Mouse (Mus musculus): ENCODE data around the gene Gm26661. TPM values are rescaled to one million over a fixed set of nuclear protein-coding genes. Genes with fewer than 3 reads are reported as not detected.

The Gm26661 gene
- not detected in 3 replicates for total RNA-seq (2017)

GRCm38 (mm10) chr14:7791532-7792159 lies at the start of gene Gm26661:
TSS of gene Gm26661 (plus strand) at chr14:7791587.
- peak; percentile 27; the same call in 1 of the 2 replicates for ATAC-seq (replicated peaks; ENCODE audit: insufficient number of reproducible peaks, low FRiP score, low TSS enrichment, poor library complexity, severe bottlenecking)

GRCm38 (mm10) chr14:7748944-7749763 lies 42.2 kb upstream of the Gm26661 start:
- ATAC-seq (replicated peaks; ENCODE audit: insufficient number of reproducible peaks, low FRiP score, low TSS enrichment, poor library complexity, severe bottlenecking) = no peak

GRCm38 (mm10) chr14:7749764-7750089 lies 41.7 kb upstream of the Gm26661 start:
- ATAC-seq (replicated peaks; ENCODE audit: insufficient number of reproducible peaks, low FRiP score, low TSS enrichment, poor library complexity, severe bottlenecking) = no peak

- ATAC-seq (replicated peaks; ENCODE audit: insufficient number of reproducible peaks, low FRiP score, low TSS enrichment, poor library complexity, severe bottlenecking) = peak; percentile 78
Measured at GRCm38 (mm10) chr14:7765569-7766314, 25.6 kb upstream of the Gm26661 start.

GRCm38 (mm10) chr14:7773714-7774389 lies 17.5 kb upstream of the Gm26661 start:
- peak; percentile 88 for ATAC-seq (replicated peaks; ENCODE audit: insufficient number of reproducible peaks, low FRiP score, low TSS enrichment, poor library complexity, severe bottlenecking)

GRCm38 (mm10) chr14:7786073-7786472 lies 5.3 kb upstream of the Gm26661 start:
- ATAC-seq (replicated peaks; ENCODE audit: insufficient number of reproducible peaks, low FRiP score, low TSS enrichment, poor library complexity, severe bottlenecking) = no peak

- ATAC-seq (replicated peaks; ENCODE audit: insufficient number of reproducible peaks, low FRiP score, low TSS enrichment, poor library complexity, severe bottlenecking) = no peak
Measured at GRCm38 (mm10) chr14:7789266-7790030, 1.9 kb upstream of the Gm26661 start.

- ATAC-seq (replicated peaks; ENCODE audit: insufficient number of reproducible peaks, low FRiP score, low TSS enrichment, poor library complexity, severe bottlenecking) = no peak
Measured at GRCm38 (mm10) chr14:7791061-7791531, 291 bp upstream of the Gm26661 start.

GRCm38 (mm10) chr14:7795961-7796360 lies 4.6 kb downstream of the Gm26661 start:
- ATAC-seq (replicated peaks; ENCODE audit: insufficient number of reproducible peaks, low FRiP score, low TSS enrichment, poor library complexity, severe bottlenecking) = no peak

GRCm38 (mm10) chr14:7800611-7801010 lies 9.2 kb downstream of the Gm26661 start:
- no peak for ATAC-seq (replicated peaks; ENCODE audit: insufficient number of reproducible peaks, low FRiP score, low TSS enrichment, poor library complexity, severe bottlenecking)

GRCm38 (mm10) chr14:7801831-7802230 lies 10.4 kb downstream of the Gm26661 start:
- ATAC-seq (replicated peaks; ENCODE audit: insufficient number of reproducible peaks, low FRiP score, low TSS enrichment, poor library complexity, severe bottlenecking) = no peak

GRCm38 (mm10) chr14:7803874-7804557 lies 12.6 kb downstream of the Gm26661 start:
- ATAC-seq (replicated peaks; ENCODE audit: insufficient number of reproducible peaks, low FRiP score, low TSS enrichment, poor library complexity, severe bottlenecking) = peak; percentile 66; the same call in 1 of the 2 replicates

- no peak for ATAC-seq (replicated peaks; ENCODE audit: insufficient number of reproducible peaks, low FRiP score, low TSS enrichment, poor library complexity, severe bottlenecking)
Measured at GRCm38 (mm10) chr14:7804558-7804905, 13.1 kb downstream of the Gm26661 start.

GRCm38 (mm10) chr14:7807711-7808110 lies 16.3 kb downstream of the Gm26661 start:
- ATAC-seq (replicated peaks; ENCODE audit: insufficient number of reproducible peaks, low FRiP score, low TSS enrichment, poor library complexity, severe bottlenecking) = no peak

- ATAC-seq (replicated peaks; ENCODE audit: insufficient number of reproducible peaks, low FRiP score, low TSS enrichment, poor library complexity, severe bottlenecking) = no peak
Measured at GRCm38 (mm10) chr14:7808501-7808981, 17.2 kb downstream of the Gm26661 start.

- ATAC-seq (replicated peaks; ENCODE audit: insufficient number of reproducible peaks, low FRiP score, low TSS enrichment, poor library complexity, severe bottlenecking) = no peak
Measured at GRCm38 (mm10) chr14:7809043-7809955, 17.9 kb downstream of the Gm26661 start.

Data from monocyte, adult 5-6 weeks (primary cell).